Mouse (Mus musculus) macrophage (primary cell): ENCODE measurements around the gene Cinp. TPM values are rescaled to one million over a fixed set of nuclear protein-coding genes. Genes with fewer than 3 reads are reported as not detected.

ENCODE experiments used
- H3K27ac ChIP-seq: fragments of 350-480 bp; formaldehyde crosslinking; 2 replicates; pipeline ENCODE4 v1.9.0; 2021
- H3K36me3 ChIP-seq: fragments of 350-480 bp; formaldehyde crosslinking; 2 replicates; pipeline ENCODE4 v1.9.0; 2021; ENCODE audit errors: inconsistent target
- H3K4me3 ChIP-seq: fragments of 350-480 bp; formaldehyde crosslinking; 2 replicates; pipeline ENCODE4 v1.9.0; 2021; ENCODE audit errors: inconsistent target
- H3K79me2 ChIP-seq: fragments of 350-480 bp; formaldehyde crosslinking; 2 replicates; pipeline ENCODE4 v1.9.0; 2021; ENCODE audit errors: inconsistent target
- WGBS: methylation state at CpG from one replicate; pipeline ENCODE4 v1.1.7; 2026; ENCODE audit warnings: inconsistent platforms; ENCODE audit not compliant: missing documents; 5-methylcytosine and 5-hydroxymethylcytosine counted together
- polyA plus RNA-seq: library from polyadenylated mRNA; stranded (reverse); fragments of 250-400 nt; gene quantifications from 3 replicates; pipeline ENCODE4 v1.2.4, GENCODE M21; 2018; ENCODE audit warnings: inconsistent platforms

Cinp gene
- polyA plus RNA-seq, 1 experiment from 2014 or later = 41.8 TPM

GRCm38 (mm10) chr12:110850929-110851256 lies 38.1 kb downstream of the Cinp start:
- Histone ChIP-seq H3K4me3 (peak overlapping the region; percentile 59), H3K79me2 (peaks cover 38% of the 10 kb centered on the region; the same call in 1 of the 2 replicates), H3K27ac (peak overlapping the region; percentile 60), H3K36me3 (no peaks in the 10 kb centered on the region)
- WGBS = 10% methylated on average over 9 of the region's 9 CpGs

- no peaks in the 10 kb centered on the region for H3K36me3 ChIP-seq
- peaks cover 32% of the 10 kb centered on the region; the same call in 1 of the 2 replicates for H3K79me2 ChIP-seq
- peak within 1 kb of the TSS; percentile 60 for H3K27ac ChIP-seq
- peak within 1 kb of the TSS; percentile 59 for H3K4me3 ChIP-seq
- under 1% methylated on average over 53 of the region's 89 CpGs for WGBS
These were observed 38.7 kb downstream of the Cinp start, which contains the start of gene Zfp839 for GRCm38 (mm10) chr12:110850010-110850928. TSS of gene Zfp839 (plus strand) at chr12:110850253.

- WGBS = 88% methylated on average over 6 of the region's 6 CpGs
- Histone ChIP-seq H3K27ac (no peak overlapping the region), H3K4me3 (peak overlapping the region; percentile 77), H3K36me3 (no peaks in the 10 kb centered on the region), H3K79me2 (peaks cover 4% of the 10 kb centered on the region; the same call in 1 of the 2 replicates)
These were observed 42.7 kb downstream of the Cinp start for GRCm38 (mm10) chr12:110846191-110846765.

- H3K27ac ChIP-seq = peak overlapping the region; percentile 84
- under 1% methylated on average over 35 of the region's 36 CpGs for WGBS
- H3K4me3 ChIP-seq = peak overlapping the region; percentile 77
- H3K79me2 ChIP-seq = no peaks in the 10 kb centered on the region
- no peaks in the 10 kb centered on the region for H3K36me3 ChIP-seq
These were observed 43.6 kb downstream of the Cinp start for GRCm38 (mm10) chr12:110845131-110845880.

- 1% methylated on average over 42 of the region's 42 CpGs for WGBS
- H3K4me3 ChIP-seq = peak overlapping the region; percentile 77
These were observed 44.5 kb downstream of the Cinp start for GRCm38 (mm10) chr12:110844227-110845130.

GRCm38 (mm10) chr12:110843194-110844048 lies 45.5 kb downstream of the Cinp start:
- Histone ChIP-seq H3K36me3 (no peaks in the 10 kb centered on the region), H3K4me3 (peak overlapping the region; percentile 77), H3K27ac (peak overlapping the region; percentile 84), H3K79me2 (no peaks in the 10 kb centered on the region)
- WGBS = 10% methylated on average over 32 of the region's 32 CpGs

More at GRCm38 (mm10) chr12:110844227-110845130, 44.5 kb downstream of the Cinp start:
- no peaks in the 10 kb centered on the region for H3K36me3 ChIP-seq
- H3K27ac ChIP-seq = peak overlapping the region; percentile 84
- H3K79me2 ChIP-seq = no peaks in the 10 kb centered on the region

- 71% methylated on average over 5 of the region's 5 CpGs for WGBS
- Histone ChIP-seq H3K79me2 (no peaks in the 10 kb centered on the region), H3K27ac (peak overlapping the region; percentile 84), H3K36me3 (no peaks in the 10 kb centered on the region), H3K4me3 (no peak overlapping the region)
These were observed 47.0 kb downstream of the Cinp start for GRCm38 (mm10) chr12:110841731-110842493.

DNA sequence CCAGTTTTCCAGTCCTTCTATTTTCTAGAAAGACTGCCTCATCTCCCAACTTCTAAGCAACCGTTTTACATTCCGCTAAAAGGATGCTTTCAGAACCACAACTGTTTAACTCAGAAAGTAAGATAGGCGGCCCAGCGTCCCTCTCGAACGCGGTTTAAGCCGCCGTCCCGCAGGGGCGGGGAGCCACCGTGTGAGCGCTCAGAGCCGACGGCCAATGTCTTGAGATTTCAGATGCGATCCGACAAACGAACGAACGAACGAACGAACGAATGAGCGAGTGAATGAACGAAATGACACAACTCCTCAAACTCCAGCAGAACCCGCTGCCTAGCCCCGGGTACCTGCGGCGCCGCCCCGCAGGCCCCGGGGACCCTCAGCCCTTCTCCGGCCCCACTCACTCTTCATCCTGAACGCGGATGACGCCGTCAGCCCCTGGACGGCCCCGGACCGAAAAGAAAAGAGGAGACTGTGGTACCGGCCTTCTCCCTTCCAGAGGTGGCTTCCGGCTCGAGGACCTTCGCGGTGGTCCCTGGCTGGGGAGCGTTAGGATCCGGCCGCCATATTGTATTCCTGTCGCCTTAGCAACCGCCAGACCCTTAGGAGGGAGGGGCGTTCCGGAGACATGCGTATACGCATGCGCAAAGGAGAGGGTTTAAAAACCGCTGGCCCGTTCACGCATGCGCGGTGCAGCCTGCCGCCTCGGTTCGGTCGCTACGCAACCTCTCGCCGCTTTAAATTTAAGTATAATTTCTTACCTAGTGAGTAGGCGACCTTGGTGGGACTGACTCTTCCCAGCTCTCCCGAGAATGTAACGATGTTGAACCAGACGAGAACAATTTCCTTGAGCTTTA lies 48.4 kb downstream of the Cinp start, which contains the start of gene Mok:
Gene Mok, minus strand, starts transcription at position 592 of the 851 bp plus-strand sequence.
- H3K79me2 ChIP-seq = no peaks in the 10 kb centered on the region
- H3K36me3 ChIP-seq = no peaks in the 10 kb centered on the region
- H3K27ac ChIP-seq = peak within 1 kb of the TSS; percentile 84
- WGBS = under 1% methylated on average over 67 of the region's 71 CpGs
- peak within 1 kb of the TSS; percentile 56 for H3K4me3 ChIP-seq

DNA sequence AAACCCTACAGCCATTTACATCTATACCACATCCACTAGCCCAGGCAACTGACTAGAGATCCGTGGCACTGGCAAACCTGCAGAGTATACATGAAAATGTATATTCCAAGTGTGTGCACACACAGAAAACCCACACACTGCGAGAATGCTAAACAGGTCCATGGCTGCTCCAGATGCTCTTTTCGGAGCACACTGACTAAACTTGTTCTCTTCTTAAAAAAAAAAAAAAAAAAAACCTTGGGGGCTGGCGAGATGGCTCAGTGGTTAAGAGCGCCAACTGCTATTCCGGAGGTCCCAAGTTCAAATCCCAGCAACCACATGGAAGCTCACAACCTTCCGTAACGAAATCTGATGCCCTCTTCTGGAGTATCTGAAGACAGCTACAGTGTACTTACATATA lies 51.1 kb downstream of the Cinp start:
- WGBS = 69% methylated on average over 5 of the region's 8 CpGs
- H3K79me2 ChIP-seq = no peaks in the 10 kb centered on the region
- H3K27ac ChIP-seq = no peak overlapping the region
- H3K4me3 ChIP-seq = no peak overlapping the region
- H3K36me3 ChIP-seq = no peaks in the 10 kb centered on the region

GRCm38 (mm10) chr12:110837192-110837841 lies 51.6 kb downstream of the Cinp start:
- Histone ChIP-seq H3K79me2 (no peaks in the 10 kb centered on the region), H3K4me3 (no peak overlapping the region), H3K27ac (no peak overlapping the region), H3K36me3 (no peaks in the 10 kb centered on the region)
- WGBS = 24% methylated on average over 5 of the region's 5 CpGs

- Histone ChIP-seq H3K79me2 (no peaks in the 10 kb centered on the region), H3K4me3 (no peak overlapping the region), H3K36me3 (no peaks in the 10 kb centered on the region), H3K27ac (no peak overlapping the region)
- WGBS = 81% methylated on average over 6 of the region's 6 CpGs
These were observed 52.2 kb downstream of the Cinp start for GRCm38 (mm10) chr12:110836729-110837128.
